Mouse (Mus musculus) erythroblast, embryonic 14.5 days (primary cell): ENCODE results near the gene Anks1b. TPM values are rescaled to one million over a fixed set of nuclear protein-coding genes. Genes with fewer than 3 reads are reported as not detected.

Experiments
- H3K27me3 ChIP-seq: 2 replicates; pipeline ENCODE4 v1.6.1; 2012; ENCODE audit warnings: inconsistent platforms; ENCODE audit not compliant: control insufficient read depth
- H3K36me3 ChIP-seq: 2 replicates; pipeline ENCODE4 v1.6.1; 2012; ENCODE audit warnings: mild to moderate bottlenecking, inconsistent platforms; ENCODE audit not compliant: control insufficient read depth
- H3K4me1 ChIP-seq: 2 replicates; pipeline ENCODE4 v1.6.1; 2012; ENCODE audit warnings: inconsistent platforms; ENCODE audit not compliant: control insufficient read depth
- H3K4me3 ChIP-seq: replicated peaks from 2 replicates; pipeline ENCODE3; 2012; ENCODE audit warnings: moderate library complexity, mild to moderate bottlenecking, inconsistent platforms
- H3K9me3 ChIP-seq: 2 replicates; pipeline ENCODE4 v1.6.1; 2012; ENCODE audit warnings: low read length, inconsistent platforms, mixed read lengths; ENCODE audit not compliant: control insufficient read depth
- GATA1 ChIP-seq: IDR thresholded peaks from 2 replicates; pipeline ENCODE4 v1.6.1; 2012; ENCODE audit warnings: low read length, inconsistent platforms, mixed read lengths
- TAL1 ChIP-seq: IDR thresholded peaks from 3 replicates; pipeline ENCODE4 v1.6.1; 2012; ENCODE audit warnings: low read length, inconsistent platforms, mixed read lengths
- polyA plus RNA-seq: library from polyadenylated mRNA; stranded (reverse); fragments of >175 nt; gene quantifications from 2 replicates; pipeline ENCODE4 v1.2.3, GENCODE M21; 2012

Anks1b gene
- polyA plus RNA-seq, 1 experiment = not detected

DNA sequence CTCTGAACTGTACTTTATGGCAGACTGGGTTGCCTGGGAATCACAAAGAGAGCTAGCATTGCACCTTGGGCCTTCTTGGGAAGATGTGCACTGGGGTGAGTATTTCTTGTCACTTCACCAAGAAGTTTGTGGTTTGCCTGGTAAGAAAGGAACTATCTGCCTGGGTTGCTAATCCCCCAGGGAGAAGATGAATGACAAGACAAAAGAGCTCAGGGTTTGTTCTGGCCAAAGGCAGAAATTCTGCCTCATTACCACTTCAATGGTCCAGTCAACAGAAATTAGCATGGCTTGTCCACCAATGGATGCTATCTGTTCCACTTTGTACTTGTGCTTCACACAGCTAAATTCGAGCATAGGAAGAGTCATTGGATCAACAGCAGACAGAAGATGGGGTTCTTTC, 658.5 kb downstream of the Anks1b start:
- TF ChIP-seq GATA1 = no peak
- no peak for TF ChIP-seq TAL1
- Histone ChIP-seq H3K27me3 (no peaks in the 10 kb centered on the region), H3K9me3 (peaks cover 11% of the 10 kb centered on the region), H3K4me1 (no peaks in the 10 kb centered on the region), H3K36me3 (no peaks in the 10 kb centered on the region), H3K4me3 (no peak overlapping the region)

DNA sequence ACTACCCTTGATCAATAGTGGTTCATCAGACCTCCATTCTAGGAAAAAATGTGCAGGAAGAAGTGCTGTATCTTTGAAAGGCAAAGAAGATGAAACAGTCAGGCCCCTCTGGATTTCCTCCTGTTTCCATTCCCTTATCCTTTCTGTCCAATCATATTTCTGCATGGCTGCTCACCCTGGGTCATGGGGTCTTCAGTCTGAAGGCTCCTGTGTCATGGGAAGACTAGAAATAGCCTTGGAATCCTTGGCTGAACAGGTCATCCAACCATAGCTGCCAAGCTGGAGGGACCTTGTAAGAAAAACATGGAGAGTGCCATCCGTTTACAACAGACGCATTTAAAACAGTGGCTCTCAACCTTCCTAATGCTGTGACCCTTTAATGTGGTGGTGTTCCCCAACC, 662.1 kb downstream of the Anks1b start:
- Histone ChIP-seq H3K9me3 (peaks cover 11% of the 10 kb centered on the region), H3K4me3 (no peak overlapping the region), H3K4me1 (no peaks in the 10 kb centered on the region), H3K36me3 (no peaks in the 10 kb centered on the region), H3K27me3 (no peaks in the 10 kb centered on the region)
- TF ChIP-seq GATA1 = no peak
- no peak for TF ChIP-seq TAL1

DNA sequence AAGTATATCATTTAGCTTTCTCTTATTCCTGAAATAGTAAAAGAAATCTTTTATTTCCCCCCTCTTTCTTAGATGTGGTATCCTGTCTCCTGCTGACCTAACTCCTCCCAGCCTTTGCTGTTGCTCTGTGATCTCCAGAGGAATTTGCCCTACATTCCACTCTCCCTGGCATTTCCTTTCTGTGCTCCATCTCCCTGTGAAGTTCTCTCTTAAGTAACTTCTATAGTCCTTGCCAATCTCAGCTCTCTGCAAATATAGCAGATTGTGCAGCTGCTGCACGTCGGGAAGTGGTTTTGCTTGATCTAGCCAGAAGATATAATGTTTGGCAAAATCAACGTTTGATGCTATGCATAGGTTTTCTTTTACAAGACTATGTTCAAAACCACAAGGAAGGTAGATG, 673.3 kb downstream of the Anks1b start:
- Histone ChIP-seq H3K9me3 (peaks cover 4% of the 10 kb centered on the region; the same call in 1 of the 2 replicates), H3K27me3 (no peaks in the 10 kb centered on the region), H3K36me3 (no peaks in the 10 kb centered on the region), H3K4me1 (no peaks in the 10 kb centered on the region), H3K4me3 (no peak overlapping the region)
- no peak for TF ChIP-seq TAL1
- TF ChIP-seq GATA1 = no peak

DNA sequence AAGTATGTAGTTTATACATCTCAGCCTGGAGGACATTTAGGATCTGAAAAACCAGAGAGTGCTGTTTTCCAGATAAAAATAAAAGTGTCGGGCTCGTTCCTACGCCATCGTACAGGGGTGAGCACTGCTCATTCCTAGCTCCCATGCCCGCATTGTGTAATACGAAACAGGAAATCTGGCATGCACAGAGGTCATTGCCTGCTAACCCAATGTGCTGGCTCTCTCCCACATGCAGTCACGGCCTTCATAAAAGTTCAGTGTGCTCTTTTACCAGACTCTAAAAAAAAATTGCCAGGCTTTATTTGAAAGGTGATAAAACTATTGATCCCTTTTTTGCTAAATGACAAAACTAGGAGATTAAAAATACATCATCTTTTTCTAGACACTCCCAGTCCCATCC, 689.6 kb downstream of the Anks1b start:
- peaks cover 17% of the 10 kb centered on the region; the same call in 1 of the 2 replicates for H3K9me3 ChIP-seq
- no peak overlapping the region for H3K4me3 ChIP-seq
- no peak for TF ChIP-seq GATA1
- no peak for TF ChIP-seq TAL1

DNA sequence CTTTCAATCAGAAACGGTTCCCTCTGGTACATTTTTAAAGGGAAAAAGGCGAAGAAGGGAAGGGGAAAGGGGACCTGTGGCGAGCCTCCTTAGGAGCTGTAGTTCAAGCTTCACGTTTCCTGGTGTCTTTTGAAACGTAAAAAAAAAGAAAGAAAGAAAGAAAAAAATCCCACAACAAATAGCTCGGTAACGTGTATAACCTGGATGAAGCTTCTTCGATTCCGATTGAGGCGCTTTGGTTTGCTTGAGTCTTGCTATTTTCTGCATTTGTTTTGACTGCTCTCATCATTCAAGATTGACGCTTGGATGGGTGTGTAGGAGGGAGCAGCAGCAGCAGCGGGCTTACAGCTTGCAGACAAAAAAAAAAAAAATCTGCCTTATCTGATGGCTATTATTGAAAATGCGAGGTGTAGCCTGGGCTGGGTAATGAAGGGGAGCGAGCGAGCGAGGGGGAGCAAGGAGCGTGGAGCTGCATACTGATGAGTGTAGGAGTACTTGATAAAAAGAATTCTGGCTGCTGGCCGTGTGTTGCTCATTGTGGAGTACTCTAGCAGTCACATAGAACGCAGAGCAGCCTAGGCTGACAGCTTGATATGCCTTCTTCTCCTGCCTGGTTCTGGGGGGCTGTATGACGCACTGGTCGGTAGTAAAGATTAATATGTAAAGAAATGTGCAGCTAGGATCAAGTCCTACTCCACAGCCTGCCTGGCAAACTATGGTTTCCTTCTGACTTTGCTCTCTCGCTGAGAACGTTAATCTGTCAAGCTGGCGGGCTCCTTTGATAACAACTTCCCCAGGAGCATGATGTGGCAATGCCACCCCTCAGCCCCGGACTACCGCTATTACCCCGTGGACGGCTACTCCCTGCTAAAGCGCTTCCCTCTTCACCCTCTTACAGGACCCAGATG, 703.1 kb downstream of the Anks1b start:
- H3K4me1 ChIP-seq = no peaks in the 10 kb centered on the region
- H3K4me3 ChIP-seq = no peak overlapping the region
- no peaks in the 10 kb centered on the region for H3K27me3 ChIP-seq
- TF ChIP-seq TAL1 (no peak), GATA1 (no peak)
- H3K36me3 ChIP-seq = no peaks in the 10 kb centered on the region
- peaks cover 4% of the 10 kb centered on the region; the same call in 1 of the 2 replicates for H3K9me3 ChIP-seq

More for the DNA sequence above, 689.6 kb downstream of the Anks1b start:
- no peaks in the 10 kb centered on the region for H3K27me3 ChIP-seq
- H3K36me3 ChIP-seq = no peaks in the 10 kb centered on the region
- H3K4me1 ChIP-seq = no peaks in the 10 kb centered on the region

DNA sequence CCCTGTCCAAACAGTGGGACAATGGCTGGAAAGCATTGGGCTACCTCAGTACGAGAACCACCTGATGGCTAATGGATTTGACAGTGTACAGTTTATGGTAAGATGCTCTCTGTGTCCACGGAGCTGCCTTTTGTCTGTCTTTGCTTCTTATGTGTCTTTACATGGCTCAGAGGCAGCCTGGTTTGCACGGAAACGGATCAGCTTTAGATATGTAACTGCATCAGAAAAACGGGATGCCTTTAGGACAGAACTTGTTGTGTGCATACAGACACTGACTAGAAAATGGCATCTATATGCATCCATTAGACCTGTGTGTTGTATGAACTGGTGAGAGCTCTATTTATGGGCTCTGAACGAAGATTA, 703.8 kb downstream of the Anks1b start:
- no peaks in the 10 kb centered on the region for H3K36me3 ChIP-seq
- TF ChIP-seq TAL1 = no peak
- TF ChIP-seq GATA1 = no peak
- no peaks in the 10 kb centered on the region for H3K27me3 ChIP-seq
- no peak overlapping the region for H3K4me3 ChIP-seq
- peaks cover 4% of the 10 kb centered on the region; the same call in 1 of the 2 replicates for H3K9me3 ChIP-seq
- H3K4me1 ChIP-seq = no peaks in the 10 kb centered on the region

DNA sequence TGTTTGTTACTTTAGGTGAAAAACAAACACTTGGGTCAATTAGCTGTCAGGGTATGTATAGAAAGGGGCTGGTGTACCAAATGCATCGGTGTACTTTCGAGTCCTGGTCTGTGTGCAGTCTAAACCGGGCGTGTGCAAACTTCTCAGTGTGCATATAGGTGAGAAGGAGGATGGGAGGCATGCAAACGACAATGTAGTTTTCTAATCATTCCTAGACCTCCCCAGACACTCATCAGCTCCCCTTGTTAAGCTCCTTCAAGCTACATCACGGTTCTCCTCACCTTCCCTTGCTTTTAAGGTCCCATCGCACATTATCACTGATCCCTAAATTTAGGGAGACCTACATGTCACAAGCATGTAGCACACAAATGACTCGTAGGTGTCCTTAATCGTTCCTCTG, 704.5 kb downstream of the Anks1b start:
- H3K4me1 ChIP-seq = no peaks in the 10 kb centered on the region
- no peaks in the 10 kb centered on the region for H3K36me3 ChIP-seq
- no peak for TF ChIP-seq TAL1
- no peak for TF ChIP-seq GATA1
- H3K27me3 ChIP-seq = no peaks in the 10 kb centered on the region
- H3K9me3 ChIP-seq = peaks cover 4% of the 10 kb centered on the region; the same call in 1 of the 2 replicates
- no peak overlapping the region for H3K4me3 ChIP-seq

DNA sequence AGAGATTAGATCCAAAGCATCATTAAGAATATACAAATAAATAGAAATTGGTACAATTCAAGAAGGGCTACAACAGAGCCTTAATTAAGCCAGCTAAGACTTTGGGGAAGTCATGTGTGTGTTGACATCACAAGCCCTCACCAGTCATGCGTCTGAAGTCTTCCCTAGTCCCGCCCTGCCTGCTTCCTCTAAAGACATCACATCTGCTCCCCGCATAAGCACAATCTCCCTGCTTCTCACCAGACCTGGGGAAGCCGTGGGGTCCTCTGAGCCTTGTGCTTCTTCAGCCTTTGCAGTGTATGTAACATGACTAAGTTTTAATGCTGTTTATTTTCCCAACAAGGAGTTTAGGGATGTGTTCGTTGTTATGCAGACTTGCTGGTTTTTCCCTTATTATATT, 706.7 kb downstream of the Anks1b start:
- H3K4me3 ChIP-seq = no peak overlapping the region
- H3K27me3 ChIP-seq = no peaks in the 10 kb centered on the region
- no peak for TF ChIP-seq TAL1
- no peak for TF ChIP-seq GATA1
- no peaks in the 10 kb centered on the region for H3K36me3 ChIP-seq
- peaks cover 3% of the 10 kb centered on the region; the same call in 1 of the 2 replicates for H3K9me3 ChIP-seq
- H3K4me1 ChIP-seq = no peaks in the 10 kb centered on the region

DNA sequence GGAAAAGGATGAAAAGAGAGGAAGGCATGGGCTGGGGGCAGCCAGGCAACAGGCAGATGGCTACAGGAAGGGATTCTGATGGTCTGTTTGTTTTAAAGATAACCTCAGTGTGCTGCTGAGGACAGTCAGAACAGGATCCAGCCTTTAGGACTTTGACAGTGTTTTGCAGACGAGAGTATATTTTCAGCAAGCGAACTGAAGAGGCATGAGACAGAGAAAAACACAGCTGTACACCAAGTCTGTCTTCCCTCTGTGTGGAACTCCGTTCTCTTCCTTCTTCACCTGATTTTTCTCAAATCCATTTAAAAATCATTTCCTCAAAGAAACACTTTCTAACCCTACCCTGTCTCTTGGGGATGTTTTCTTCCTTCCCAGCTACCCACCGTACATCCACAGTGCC, 710.7 kb downstream of the Anks1b start:
- Histone ChIP-seq H3K4me3 (no peak overlapping the region), H3K9me3 (no peaks in the 10 kb centered on the region), H3K27me3 (no peaks in the 10 kb centered on the region), H3K4me1 (no peaks in the 10 kb centered on the region), H3K36me3 (no peaks in the 10 kb centered on the region)
- TF ChIP-seq GATA1 (no peak), TAL1 (no peak)

DNA sequence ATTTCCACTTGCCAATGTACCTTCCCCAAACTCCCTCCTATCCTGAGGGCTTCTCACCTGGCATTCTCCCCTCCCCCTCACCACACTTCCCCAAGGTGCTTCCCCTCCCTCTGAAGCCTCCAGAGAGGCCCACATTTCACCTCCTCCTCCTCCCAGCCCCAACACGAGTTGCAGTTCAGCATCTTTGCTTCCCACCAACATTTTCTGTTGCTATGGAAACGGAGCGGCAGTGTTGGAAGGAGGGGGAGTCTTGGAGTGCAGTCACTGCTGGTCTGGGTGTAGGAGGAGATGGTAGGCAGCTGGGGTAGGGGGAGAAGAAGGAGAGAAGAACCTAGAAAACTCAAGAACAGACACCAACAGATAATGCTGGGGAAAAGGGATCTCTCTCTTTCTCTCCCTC, 722.8 kb downstream of the Anks1b start:
- no peak for TF ChIP-seq GATA1
- no peak for TF ChIP-seq TAL1
- Histone ChIP-seq H3K4me1 (no peaks in the 10 kb centered on the region), H3K4me3 (no peak overlapping the region), H3K9me3 (peaks cover 39% of the 10 kb centered on the region), H3K36me3 (no peaks in the 10 kb centered on the region), H3K27me3 (no peaks in the 10 kb centered on the region)
